Mouse (Mus musculus) embryo, embryonic 11 days (tissue): ENCODE results near the gene Syne3.

Source experiments
- DNase-seq: peaks from one replicate; pipeline ENCODE4 v3.0.0-alpha.2; 2015

Syne3 gene

DNA sequence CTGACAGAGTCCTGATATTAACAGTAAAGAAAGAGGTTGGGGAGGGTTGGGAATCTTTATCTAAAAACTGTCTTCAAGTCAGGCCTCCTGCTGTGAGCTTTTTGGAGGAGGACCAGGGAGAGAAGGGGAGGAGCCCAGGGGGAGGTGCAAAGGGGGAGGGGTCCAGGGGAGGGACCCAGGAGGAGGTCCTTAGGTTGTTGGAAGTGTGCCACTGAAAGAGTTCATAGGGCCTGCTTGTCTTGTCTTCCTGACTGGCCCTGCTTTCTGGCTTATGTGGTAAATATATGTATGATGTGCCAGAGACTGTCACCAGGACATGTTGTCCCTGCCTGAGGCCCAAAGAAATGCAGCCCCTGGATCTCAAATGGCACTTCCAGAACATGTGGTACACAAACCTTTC lies 49.2 kb downstream of the Syne3 start:
- DNase-seq = no peak

DNA sequence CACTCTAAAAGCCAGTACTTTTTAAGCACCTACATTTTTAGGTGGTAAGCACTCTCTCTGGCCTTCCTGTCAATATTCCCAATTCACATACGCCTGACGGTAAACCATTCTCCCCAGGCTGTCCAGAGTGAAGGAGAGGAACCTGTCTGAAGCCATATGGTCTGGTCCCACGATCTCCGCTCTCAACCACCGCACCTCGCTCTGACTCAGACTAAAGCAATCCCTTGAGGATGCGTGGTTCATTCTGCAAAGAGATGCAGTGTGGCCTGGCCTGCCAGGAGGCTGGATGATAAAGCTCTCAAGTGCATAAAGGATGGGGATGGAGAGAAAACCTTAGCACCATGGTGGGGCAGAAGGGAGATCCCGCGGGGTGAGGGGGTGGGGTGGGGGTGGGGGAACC lies 49.6 kb downstream of the Syne3 start:
- DNase-seq = no peak

DNA sequence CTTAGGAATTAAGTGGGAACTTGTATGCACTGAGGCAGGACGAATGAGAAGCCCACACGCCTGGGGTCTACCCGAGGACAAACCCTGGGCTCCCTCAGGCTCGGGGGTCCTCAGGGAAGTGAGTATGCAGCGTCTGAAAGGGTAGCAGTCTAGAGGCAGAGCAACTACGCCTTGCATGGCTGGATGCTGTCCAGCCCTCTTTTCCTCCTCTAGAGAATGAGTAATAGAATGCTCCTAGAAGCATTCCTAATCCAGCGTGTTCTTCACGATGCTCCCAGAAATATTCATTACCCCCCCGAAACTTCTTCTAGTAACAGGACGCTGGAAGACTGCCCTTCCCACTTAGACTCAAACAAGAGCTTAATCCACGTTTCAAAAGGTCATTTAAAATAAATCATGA lies 51.3 kb downstream of the Syne3 start:
- DNase-seq = no peak

DNA sequence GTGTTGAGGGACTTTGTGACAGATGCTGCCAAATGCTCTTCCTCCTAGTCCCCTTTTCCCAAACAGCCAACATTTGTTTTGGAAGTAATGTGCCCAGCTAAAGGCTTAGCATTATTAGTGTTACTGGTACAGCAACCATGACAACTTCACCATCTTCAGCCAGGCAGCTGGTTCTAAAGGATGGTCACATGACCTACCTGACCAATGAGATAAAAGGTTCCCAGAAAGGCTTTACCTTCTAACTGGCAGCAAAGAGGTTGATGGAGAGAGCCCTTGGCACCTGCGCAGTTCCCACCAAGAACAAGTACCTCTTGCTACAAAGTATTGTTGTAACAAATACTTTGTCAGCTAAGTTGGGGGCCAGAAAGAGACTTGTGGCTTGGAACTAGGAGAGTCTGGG lies 52.4 kb downstream of the Syne3 start:
- no peak for DNase-seq

DNA sequence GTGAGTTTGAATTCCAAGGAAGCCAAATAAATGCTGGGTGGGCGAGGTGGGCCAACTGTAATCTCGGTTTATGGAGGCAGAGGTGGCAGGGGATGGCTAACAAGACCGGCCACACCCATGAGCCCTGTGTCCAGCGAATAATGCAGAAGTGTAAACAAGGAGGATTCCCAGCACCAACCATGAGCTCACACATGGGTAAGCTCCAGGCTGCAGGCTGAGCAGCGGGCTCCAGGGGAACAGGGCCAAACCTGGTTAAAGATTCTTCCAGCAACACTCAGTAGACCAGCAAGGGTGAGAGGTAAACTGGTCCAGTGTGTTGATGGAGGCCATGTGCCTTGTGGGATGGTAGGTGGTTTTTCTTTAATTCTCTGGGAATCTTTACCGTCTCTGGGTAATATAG lies 53.2 kb downstream of the Syne3 start:
- no peak for DNase-seq

DNA sequence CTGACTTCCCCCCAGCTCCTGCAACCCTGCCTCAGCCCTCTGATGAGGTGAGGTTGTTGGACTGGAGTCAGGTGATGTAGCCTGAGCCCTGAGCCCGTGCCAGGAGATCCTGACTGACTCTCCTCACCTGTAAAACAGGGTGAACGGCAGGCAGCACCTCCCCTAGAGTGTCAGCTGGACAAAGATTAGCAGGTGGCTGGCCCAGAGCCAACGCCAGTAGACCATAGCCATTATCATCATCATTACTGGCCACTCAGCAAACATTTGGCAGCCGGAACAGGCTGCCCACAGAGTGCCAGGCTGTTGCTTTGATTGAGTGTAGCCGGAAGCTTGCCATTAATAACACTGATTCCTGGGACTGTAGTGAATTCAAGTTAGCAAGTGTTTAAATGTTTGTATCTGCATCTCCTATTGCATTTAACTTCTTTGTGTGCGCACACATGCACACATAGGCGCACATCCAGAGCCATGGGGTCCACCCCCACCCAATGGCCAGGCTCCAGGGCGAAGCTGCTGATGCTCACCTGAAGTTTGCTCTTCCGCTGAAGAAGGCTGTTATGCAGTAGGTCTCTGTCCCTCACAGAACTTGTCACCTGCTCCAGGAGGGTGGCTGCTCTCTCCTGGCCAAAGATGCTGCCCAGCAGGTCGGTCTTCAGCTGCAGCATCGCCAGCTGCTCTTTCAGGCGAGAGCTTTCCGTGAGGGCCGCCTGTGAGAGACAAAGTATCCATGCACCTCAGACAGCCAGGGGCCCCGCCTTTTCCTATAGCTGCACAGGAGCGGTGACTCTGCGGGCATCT lies 54.4 kb downstream of the Syne3 start:
- DNase-seq = no peak

DNA sequence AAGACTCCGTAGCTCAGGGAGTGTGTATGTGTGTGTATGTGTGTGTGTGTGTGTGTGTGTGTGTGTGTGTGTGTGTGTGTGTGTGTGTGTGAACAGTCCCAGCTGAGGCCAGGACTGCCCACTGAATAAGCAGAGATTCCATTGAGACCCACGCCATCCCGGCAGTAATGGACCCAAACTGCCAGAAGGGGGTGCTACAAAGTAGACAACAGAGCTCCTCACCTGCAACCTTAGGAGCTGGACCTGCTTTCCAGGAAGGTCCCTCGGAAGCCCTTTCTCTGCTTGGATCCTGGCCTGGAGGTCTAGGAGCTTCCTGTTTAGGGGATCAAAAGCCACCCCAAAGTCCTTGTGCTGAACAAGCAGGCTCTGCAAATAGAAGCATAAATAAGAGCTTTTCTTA lies 55.7 kb downstream of the Syne3 start:
- DNase-seq = peak; percentile 72

DNA sequence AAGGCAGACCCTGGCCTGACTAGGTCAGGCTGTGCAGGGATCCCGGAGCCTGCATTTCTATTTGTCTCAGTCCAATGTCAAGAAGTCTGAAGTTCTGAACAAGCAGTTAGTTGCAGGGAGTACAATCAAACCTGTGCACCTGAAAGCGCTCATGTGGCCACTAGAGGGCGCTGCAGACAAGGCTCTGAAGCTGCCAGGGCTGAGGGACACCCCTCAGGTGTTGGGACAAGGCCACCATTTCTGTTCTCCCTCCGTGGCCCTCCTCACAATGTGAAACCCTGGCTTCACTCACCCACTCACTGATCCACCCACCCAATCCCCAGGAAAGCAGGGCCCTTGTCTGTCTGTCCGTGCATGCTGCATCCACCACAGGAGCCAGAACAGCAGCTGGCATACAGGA lies 57.2 kb downstream of the Syne3 start:
- peak; percentile 79 for DNase-seq

DNA sequence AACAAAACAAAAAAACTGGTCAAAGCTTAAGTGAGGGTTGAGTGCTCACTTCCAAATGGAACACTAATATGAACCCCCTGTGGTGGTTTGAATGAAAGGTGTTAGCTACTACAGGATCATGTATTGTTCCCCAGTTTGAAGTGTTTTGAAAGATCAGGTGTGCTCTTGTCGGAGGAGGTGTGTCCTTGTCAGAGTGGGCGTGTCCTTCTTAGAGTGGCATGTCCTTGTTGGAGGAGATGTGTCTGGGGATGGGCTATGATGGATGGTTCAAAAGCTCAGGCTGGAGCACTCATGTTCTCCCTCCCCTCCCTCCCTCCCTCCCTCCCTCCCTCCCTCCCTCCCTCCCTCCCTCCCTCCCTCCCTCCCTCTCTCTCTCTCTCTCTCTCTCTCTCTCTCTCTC lies 61.7 kb downstream of the Syne3 start:
- DNase-seq = no peak

DNA sequence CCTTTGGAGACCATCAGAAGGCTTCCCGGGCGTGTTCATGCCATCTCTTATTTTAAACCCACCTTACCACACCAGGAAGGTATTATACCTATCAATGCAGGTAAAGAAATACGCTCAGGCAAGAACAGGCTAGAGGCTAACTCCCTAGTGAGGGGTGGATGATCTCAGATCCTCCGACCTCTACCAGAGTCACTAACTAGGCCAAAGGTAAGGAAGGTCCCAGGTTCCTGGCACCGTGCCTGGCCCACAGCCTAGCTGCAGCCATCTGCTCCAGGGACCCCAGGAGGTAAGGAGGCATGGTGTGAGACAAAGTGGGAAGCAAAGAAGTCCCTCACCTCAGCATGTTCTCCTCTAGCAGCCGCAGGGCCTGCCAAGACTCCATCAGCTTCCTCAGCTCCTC lies 63.4 kb downstream of the Syne3 start:
- no peak for DNase-seq

DNA sequence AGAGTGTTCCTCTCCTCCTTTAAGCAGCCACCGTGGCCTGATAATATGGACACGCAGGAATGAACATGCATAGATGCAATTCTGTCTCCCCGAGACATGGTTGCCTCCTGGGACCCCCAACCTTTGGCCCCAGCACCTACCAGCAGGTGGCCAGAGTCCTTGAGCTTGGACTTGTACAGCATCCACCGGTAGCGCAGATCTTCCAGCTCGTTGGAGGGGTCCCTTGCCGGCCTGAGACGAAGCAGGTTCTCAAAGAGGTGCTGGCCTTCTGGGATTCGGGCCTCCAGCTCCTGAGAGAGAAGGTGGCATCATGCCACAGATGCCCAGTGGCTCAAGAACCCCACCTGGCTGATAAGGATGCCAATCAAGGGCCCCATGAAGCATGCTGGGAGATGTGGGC lies 69.1 kb downstream of the Syne3 start:
- DNase-seq = no peak

DNA sequence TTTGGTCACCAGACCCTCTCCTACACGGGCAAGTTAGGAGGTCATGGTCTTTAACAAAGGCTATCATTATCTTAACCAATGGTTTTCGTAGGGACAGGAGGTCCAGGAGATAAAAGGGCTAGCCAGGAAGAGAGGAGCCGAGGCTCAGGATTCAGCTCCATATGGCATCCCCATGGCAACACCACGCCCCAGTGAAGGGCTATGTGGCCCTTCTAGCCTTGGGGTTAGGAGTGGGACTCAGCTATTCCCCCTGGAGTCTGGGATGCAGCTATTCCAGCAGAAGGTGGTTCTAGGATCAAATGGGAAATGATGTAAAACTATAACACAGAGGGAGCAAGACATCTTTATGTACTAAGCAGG lies 69.6 kb downstream of the Syne3 start:
- no peak for DNase-seq

DNA sequence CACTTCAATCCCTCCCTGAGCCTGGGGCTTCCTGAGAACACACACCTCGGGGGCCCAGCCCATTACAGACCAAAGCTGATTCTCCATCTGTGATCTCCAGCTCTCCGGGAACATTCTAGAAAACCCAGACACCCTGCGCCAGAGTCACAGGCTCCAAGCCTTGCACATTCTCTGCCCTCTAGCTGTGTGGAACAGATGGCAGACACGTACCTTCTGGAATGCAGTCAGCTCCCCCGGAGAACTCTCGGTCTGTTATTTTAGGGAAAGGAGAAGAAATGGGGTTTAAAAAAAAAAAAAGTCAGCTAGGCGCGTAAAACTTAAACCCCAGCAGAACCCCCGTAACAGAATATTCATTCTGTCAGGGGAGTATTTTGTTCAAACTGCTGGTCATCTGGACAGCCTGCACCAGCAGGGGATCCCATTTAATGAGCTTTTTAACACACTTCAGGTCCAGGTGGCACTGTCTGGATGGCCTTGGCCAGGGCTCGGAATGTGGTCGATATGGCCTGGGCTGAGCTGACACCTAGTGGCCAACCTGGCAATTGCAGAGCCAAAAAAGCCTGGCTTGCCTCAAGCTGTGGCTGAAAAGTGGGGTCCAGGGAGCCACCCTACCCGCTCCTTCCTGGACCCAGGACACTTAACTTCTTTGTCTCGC lies 70.1 kb downstream of the Syne3 start:
- peak; percentile 88 for DNase-seq

DNA sequence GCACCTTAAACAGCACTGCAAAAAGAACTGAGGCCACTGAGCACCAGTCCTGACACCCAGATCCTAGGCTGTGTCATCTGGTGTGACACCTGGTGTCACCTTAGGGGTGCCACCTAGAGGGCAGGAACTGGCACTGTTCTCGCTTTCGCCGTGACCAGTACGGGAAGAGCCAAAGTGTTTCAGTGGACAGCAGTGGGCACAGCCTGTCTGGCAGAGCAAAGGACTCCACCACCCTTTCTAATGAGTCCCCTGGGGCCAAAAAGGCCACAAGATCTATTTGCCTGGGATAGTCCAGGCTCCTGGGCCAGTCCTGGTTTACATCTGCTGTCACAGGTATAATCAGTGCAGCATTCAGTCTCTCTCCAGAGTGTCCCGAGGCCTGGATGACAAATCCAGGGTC lies 70.7 kb downstream of the Syne3 start:
- DNase-seq = no peak

DNA sequence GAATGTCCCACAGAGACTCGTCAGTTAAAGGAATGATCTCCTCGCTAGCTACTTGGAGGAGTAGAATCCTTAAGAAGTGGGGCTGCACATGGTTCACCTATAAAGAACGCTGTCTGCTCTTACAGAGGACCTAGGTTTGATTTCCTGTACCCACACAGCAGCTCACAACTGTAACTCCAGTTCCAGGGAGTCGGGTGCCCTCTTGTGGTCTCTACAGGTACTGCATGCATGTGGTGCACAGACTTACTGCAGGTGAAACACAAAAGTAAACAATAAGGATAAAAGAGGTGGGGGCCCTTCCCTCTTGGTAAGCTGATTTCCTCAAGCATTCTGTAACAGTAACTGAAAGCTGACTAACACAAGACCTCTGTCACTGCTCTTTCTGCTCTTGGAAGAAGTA lies 73.4 kb downstream of the Syne3 start:
- DNase-seq = no peak

DNA sequence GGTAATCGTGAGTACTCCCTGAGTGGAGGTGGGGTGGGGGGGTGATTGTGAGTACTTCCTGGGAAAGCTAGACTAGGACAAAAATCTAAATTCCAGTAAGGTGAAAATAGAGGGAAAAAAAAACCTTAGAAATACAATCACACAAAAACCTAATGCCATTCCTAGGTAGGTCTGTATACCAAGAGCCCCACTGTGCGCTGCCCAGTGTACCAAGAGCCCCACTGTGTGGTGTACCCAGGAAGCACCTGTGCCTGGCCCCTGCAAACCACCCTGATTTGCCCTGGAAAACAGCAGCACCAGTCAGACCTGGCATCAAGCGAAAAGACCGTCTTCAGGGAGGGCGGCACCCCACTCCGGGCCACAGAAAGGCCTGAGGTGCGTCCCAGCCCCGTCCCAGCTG lies 74.5 kb downstream of the Syne3 start:
- no peak for DNase-seq

DNA sequence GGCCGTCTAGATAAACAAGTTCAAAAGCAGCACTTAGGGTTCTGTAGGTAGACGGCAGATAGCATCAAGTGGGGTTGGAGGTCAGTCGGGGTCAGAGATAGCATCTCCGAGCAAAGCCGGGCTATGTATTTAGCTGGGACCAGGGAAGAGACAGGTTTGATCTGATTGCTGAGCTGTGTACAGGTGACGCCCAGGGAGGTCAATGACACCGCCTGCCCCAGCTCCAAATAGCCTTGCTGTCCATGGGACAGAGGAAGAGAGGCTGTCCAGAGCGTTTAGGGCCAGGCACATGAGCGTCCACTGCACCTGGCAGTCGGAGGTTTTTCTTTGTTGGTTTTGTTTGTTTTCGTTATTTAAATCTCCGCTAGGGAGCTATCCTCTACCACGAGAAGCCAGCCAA lies 75.8 kb downstream of the Syne3 start:
- DNase-seq = no peak

DNA sequence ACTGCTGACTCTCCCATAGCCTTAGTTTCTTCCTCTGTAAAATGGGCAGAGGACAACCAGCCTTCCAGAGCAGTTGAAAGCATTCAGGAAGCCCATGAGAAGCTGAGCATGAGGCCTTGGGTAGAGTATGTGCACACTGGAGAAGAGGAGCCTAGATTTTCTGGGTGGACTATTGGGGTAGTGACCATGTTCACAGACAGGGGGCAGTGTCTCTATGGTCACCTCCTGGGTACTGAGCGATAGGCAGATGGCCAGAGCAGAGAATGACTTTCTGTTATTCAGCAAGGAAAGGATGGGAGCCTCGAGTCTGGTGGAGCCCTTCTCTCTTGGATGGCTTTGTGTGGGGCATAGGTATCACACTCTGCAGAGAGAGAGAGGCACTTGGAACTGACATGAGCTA lies 76.4 kb downstream of the Syne3 start:
- DNase-seq = no peak

DNA sequence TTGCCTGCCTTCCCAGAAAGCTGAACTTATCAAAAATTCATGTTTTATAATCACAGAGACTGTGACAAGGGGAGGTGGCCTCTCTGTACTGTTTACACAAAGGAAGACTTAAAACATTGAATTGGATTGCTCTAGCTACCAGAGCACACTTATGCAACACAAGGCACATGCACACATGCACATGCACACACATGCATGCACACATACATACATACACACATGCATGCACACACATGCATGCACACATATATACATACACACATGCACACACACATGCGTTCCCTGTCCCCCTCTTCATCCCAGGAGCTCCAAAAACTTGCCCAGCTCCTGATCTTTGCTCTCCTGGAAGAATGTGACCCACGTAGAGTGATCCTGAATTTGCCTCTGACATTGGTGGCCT lies 83.8 kb downstream of the Syne3 start:
- DNase-seq = no peak

DNA sequence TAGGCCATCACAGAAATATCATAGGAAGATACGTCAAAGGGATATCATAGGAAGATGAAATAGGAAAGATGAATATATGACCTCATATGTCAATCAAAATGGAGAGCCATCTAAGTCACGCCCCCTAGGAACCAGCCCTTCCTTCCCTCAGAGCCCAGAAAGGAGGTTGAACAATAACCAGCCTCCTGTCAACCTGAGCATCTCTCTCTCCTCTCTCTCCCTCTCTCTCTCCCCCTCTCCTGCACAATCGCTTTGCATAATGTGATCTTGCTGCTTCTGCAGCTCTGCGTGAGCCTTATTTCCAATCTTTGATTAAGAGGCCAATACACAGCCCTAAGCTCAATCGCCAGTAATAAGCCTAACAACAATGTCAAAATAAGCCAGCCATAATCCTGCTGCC lies 84.6 kb downstream of the Syne3 start:
- DNase-seq = no peak

DNA sequence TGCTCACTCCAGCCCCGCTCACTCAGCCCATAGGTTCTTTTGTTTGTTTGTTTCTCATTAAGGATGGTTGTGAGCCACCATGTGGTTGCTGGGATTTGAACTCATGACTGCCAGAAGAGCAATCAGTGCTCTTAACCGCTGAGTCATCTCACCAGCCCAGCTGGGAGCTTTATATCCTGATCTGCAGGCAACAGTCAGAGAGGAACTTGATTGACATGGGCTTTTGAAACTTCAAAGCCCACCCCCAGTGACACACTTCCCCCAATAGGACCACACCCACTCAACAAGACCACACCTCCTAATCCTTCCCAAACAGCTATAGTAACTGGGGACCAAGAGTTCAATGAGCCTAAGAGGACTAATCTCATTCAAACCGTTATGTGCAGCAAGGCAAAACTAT lies 85.1 kb downstream of the Syne3 start:
- DNase-seq = no peak

DNA sequence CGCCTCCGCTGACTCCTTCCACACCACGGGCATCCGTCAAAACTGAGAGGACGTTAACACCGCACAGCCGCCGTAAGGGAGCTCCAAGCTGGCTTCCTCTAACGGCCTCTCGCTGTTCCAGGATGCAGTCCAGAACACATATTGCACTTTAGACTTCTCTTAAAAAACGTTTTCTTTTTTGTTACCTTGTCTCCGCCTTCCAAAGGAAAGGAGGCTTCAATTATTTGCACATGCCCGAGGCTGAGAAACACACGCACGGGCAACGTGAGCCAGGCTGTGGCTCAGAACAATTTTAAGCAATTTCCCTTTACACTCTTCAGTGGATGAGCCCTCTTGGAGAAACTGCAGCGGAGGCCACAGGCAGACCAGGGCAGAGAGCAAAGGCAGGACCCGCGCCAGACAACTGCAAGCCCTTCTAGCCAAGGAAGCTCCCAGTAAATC lies 85.6 kb downstream of the Syne3 start:
- peak; percentile 52 for DNase-seq

DNA sequence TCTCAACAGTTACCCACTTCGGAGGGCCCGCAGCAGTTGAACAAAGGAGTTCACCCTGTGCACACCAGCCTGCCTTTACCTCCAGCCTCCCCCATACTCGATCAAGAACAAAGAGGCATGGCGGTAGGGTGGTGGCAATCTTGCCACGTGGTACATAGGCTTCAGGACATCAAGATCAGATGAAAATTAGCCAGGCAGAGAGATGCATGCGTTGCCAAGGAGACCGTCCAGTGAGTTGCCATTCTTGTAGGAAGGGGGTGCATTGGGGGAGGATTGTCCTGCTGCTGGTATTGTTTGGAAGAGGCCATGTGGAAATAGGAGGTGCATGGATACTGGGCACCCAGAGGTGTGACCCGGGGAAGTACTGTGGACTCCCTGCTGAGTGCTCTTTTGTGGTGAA lies 87.0 kb downstream of the Syne3 start:
- no peak for DNase-seq

DNA sequence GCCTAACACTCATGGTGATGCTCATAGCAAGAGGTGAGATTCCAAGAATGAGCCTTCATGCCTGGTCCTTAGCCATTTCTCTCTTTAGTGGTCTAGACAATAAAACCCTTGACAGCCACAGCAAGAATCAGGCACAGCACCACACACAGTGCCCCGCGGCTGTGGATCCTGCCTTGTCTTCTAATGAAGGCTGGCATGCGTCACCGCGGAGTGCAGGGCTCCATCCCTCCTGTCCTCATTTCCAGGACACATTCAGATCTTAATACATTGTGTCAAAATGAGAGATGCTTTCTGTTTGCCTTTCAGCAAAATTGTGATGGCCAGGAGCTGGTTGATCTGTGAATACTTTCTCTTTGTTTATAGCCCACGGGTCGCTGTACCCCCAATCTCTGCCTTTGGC lies 88.5 kb downstream of the Syne3 start:
- no peak for DNase-seq

DNA sequence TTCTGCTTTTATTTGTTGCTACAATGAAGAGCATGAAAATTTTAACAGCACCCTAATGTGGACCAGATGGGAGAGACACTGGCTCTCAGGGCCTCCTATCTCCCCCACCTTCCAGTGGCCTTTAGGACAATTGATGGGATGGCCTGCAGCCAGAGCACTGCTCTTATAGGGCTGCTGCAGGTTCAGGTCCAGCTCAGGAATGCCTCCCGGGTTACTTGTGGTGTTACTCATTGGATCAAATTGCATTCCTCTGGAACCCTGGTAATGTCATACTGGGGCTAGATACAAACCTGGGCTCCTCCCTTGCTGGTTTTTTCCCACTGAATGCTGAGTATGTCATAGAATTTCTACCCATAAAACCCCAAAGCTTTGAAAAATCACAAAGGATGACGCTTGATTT lies 90.4 kb downstream of the Syne3 start:
- no peak for DNase-seq
